Mouse (Mus musculus): Measurements from ENCODE around the gene Pik3ip1. TPM values are rescaled to one million over a fixed set of nuclear protein-coding genes. Genes with fewer than 3 reads are reported as not detected.

Gene Pik3ip1
- total RNA-seq, 2 experiments from 2014 or later: 20.5 to 28.1 TPM

Other genes with a start within 250 kb of the Pik3ip1 start
- gene Sfi1, start 136.9 kb upstream of the Pik3ip1 start, total RNA-seq (2014; fragmentation: Nextera tagmentation): 28.6 and 31.4 TPM in 2 replicates
- gene Sfi1, start 136.9 kb upstream of the Pik3ip1 start, total RNA-seq (2017): 6.8 and 13.5 TPM in 2 replicates
- gene Eif4enif1, start 128.0 kb upstream of the Pik3ip1 start, total RNA-seq (2014; fragmentation: Nextera tagmentation): 103 and 156 TPM in 2 replicates
- gene Eif4enif1, start 128.0 kb upstream of the Pik3ip1 start, total RNA-seq (2017): 58.1 and 86.4 TPM in 2 replicates
- gene Drg1, start 64.0 kb upstream of the Pik3ip1 start, total RNA-seq (2014; fragmentation: Nextera tagmentation): 178 and 211 TPM in 2 replicates
- 230 and 276 TPM in 2 replicates for gene Drg1, start 64.0 kb upstream of the Pik3ip1 start, total RNA-seq (2017)
- gene Patz1, start 41.5 kb upstream of the Pik3ip1 start, total RNA-seq (2014; fragmentation: Nextera tagmentation): 89.5 and 92.4 TPM in 2 replicates
- gene Patz1, start 41.5 kb upstream of the Pik3ip1 start, total RNA-seq (2017): 64.2 and 78.3 TPM in 2 replicates
- gene Limk2, start 78.8 kb downstream of the Pik3ip1 start, total RNA-seq (2014; fragmentation: Nextera tagmentation): 23.6 and 24.4 TPM in 2 replicates
- gene Limk2, start 78.8 kb downstream of the Pik3ip1 start, total RNA-seq (2017): 15.8 and 24.5 TPM in 2 replicates
- gene Rnf185, start 122.0 kb downstream of the Pik3ip1 start, total RNA-seq (2014; fragmentation: Nextera tagmentation): 7.1 and 8.4 TPM in 2 replicates
- 3.0 and 4.6 TPM in 2 replicates for gene Rnf185, start 122.0 kb downstream of the Pik3ip1 start, total RNA-seq (2017)
- 0.12 TPM in 1 of 2 replicates, not detected in the other for gene Pla2g3, start 157.9 kb downstream of the Pik3ip1 start, total RNA-seq (2014; fragmentation: Nextera tagmentation)
- gene Pla2g3, start 157.9 kb downstream of the Pik3ip1 start, total RNA-seq (2017): 0.28 TPM in 1 of 2 replicates, not detected in the other
- 0.37 TPM in 1 of 2 replicates, not detected in the other for gene Inpp5j, start 174.4 kb downstream of the Pik3ip1 start, total RNA-seq (2014; fragmentation: Nextera tagmentation)
- gene Inpp5j, start 174.4 kb downstream of the Pik3ip1 start, total RNA-seq (2017): not detected in 2 replicates
- gene Selenom, start 184.3 kb downstream of the Pik3ip1 start, total RNA-seq (2014; fragmentation: Nextera tagmentation): not detected in 2 replicates
- gene Selenom, start 184.3 kb downstream of the Pik3ip1 start, total RNA-seq (2017): not detected in 2 replicates
- 3.3 and 4.1 TPM in 2 replicates for gene Smtn, start 210.2 kb downstream of the Pik3ip1 start, total RNA-seq (2014; fragmentation: Nextera tagmentation)
- 0.30 and 1.3 TPM in 2 replicates for gene Smtn, start 210.2 kb downstream of the Pik3ip1 start, total RNA-seq (2017)

Data from megakaryocyte-erythroid progenitor cell, adult 5-6 weeks (primary cell).